Mouse (Mus musculus): ENCODE measurements around the gene Narfl. TPM values are rescaled to one million over a fixed set of nuclear protein-coding genes. Genes with fewer than 3 reads are reported as not detected.
"Not testable (repeated sequence)": the region's sequence is repeated elsewhere in the genome, so short reads cannot be mapped to it uniquely, and the experiment has no call there.

The Narfl gene
- total RNA-seq, 2 experiments from 2014 or later, result 28.8 to 32.8 TPM

- intact Hi-C loops (cut with DNase I), result loop anchor here (10.0 kb wide), 1 partner anchor 231 kb away; no protein-coding TSS in a partner anchor
- DNase-seq (ENCODE audit: low spot score in 2 of 2), result peak; percentile 53 to 78
Measured at GRCm38 (mm10) chr17:25795609-25796092, 22.1 kb downstream of the Narfl start, which contains the start of gene AC134908.4. AC134908.4 (minus strand) TSS chr17:25795659.

- DNase-seq (ENCODE audit: low spot score in 2 of 2), result no peak
- intact Hi-C loops (cut with DNase I), result loop anchor here (10.0 kb wide), 1 partner anchor 231 kb away; no protein-coding TSS in a partner anchor
Measured at GRCm38 (mm10) chr17:25796211-25796771, 22.7 kb downstream of the Narfl start.

- DNase-seq (ENCODE audit: low spot score in 2 of 2), result peak; percentile 57 to 76
- intact Hi-C loops (cut with DNase I), result loop anchor here (10.0 kb wide), 1 partner anchor 232 kb away; no protein-coding TSS in a partner anchor
Measured at GRCm38 (mm10) chr17:25796951-25797369, 23.4 kb downstream of the Narfl start, which contains the start of gene Metrn. Metrn (minus strand) TSS chr17:25797136.

GRCm38 (mm10) chr17:25801029-25801428, 27.5 kb downstream of the Narfl start:
- peak; percentile 78 to 80 for DNase-seq (ENCODE audit: low spot score in 2 of 2)
- intact Hi-C loops (cut with DNase I), result loop anchor here (2.0 kb wide), 3 partner anchors 28 to 324 kb away; partner anchors contain the start of gene Narfl

- intact Hi-C loops (cut with DNase I), result no loop called here
- peak; percentile 85 to 96 for DNase-seq (ENCODE audit: low spot score in 2 of 2)
Measured at GRCm38 (mm10) chr17:25802825-25803517, 29.4 kb downstream of the Narfl start.

GRCm38 (mm10) chr17:25806507-25806906, 32.9 kb downstream of the Narfl start:
- intact Hi-C loops (cut with DNase I), result no loop called here
- no peak for DNase-seq (ENCODE audit: low spot score in 2 of 2)

GRCm38 (mm10) chr17:25807452-25807851, 33.9 kb downstream of the Narfl start:
- intact Hi-C loops (cut with DNase I); DNase-seq (ENCODE audit: low spot score in 2 of 2): not testable (repeated sequence)

- no peak for DNase-seq (ENCODE audit: low spot score in 2 of 2)
- intact Hi-C loops (cut with DNase I), result no loop called here
Measured at GRCm38 (mm10) chr17:25808028-25808427, 34.5 kb downstream of the Narfl start.

- peak; percentile 90 to 94 for DNase-seq (ENCODE audit: low spot score in 2 of 2)
- intact Hi-C loops (cut with DNase I), result no loop called here
Measured at GRCm38 (mm10) chr17:25808789-25809605, 35.4 kb downstream of the Narfl start, which contains the start of gene Fbxl16. Fbxl16 (plus strand) TSS chr17:25809085.

- peak in 1 of 2 experiments; percentile 57 for DNase-seq (ENCODE audit: low spot score in 2 of 2)
- intact Hi-C loops (cut with DNase I), result no loop called here
Measured at GRCm38 (mm10) chr17:25809606-25810340, 36.2 kb downstream of the Narfl start.

GRCm38 (mm10) chr17:25810890-25811289, 37.3 kb downstream of the Narfl start:
- intact Hi-C loops (cut with DNase I), result no loop called here
- no peak for DNase-seq (ENCODE audit: low spot score in 2 of 2)

GRCm38 (mm10) chr17:25813471-25813870, 39.9 kb downstream of the Narfl start:
- peak; percentile 83 to 89 for DNase-seq (ENCODE audit: low spot score in 2 of 2)
- intact Hi-C loops (cut with DNase I), result no loop called here

- DNase-seq (ENCODE audit: low spot score in 2 of 2), result no peak
- intact Hi-C loops (cut with DNase I), result no loop called here
Measured at GRCm38 (mm10) chr17:25817662-25818061, 44.1 kb downstream of the Narfl start.

GRCm38 (mm10) chr17:25818851-25819780, 45.5 kb downstream of the Narfl start:
- intact Hi-C loops (cut with DNase I), result no loop called here
- no peak for DNase-seq (ENCODE audit: low spot score in 2 of 2)

GRCm38 (mm10) chr17:25823452-25823851, 49.9 kb downstream of the Narfl start, which contains the start of gene Wdr24:
Wdr24 (plus strand) TSS chr17:25823627.
- intact Hi-C loops (cut with DNase I), result no loop called here
- DNase-seq (ENCODE audit: low spot score in 2 of 2), result peak; percentile 83 to 89

- intact Hi-C loops (cut with DNase I), result no loop called here
- DNase-seq (ENCODE audit: low spot score in 2 of 2), result no peak
Measured at GRCm38 (mm10) chr17:25824362-25825142, 51.0 kb downstream of the Narfl start.

- intact Hi-C loops (cut with DNase I), result no loop called here
- no peak for DNase-seq (ENCODE audit: low spot score in 2 of 2)
Measured at GRCm38 (mm10) chr17:25825311-25825710, 51.7 kb downstream of the Narfl start.
